14 mouse cellular contexts compared by ENCODE assay signal in genomic region chr13:10982543-10982942, GRCm38 (mm10).
"Had no signal": no experiment of that assay in that cellular context is flagged by ENCODE, and none has a peak within 500 bp of the region (broad histone marks: within the 10 kb centered on the region; RNA-seq: fewer than 3 reads in every experiment).

No protein-coding gene starts in this region.

- DNase-seq: lung, adult 18-20 months; lung, embryonic 14.5 days; lung, postnatal 10 days; lung, postnatal 4 days; right cerebral cortex, postnatal 14 days; thymus, adult 2 months; thymus, postnatal 25 days; thymus, postnatal 4 days had no signal

- H3K27me3 ChIP-seq: liver, embryonic 12.5 days; midbrain, embryonic 12.5 days; neural tube, embryonic 12.5 days; stomach, embryonic 15.5 days had no signal

- ATAC-seq: liver, embryonic 12.5 days had no signal

- H3K4me2 ChIP-seq: liver, embryonic 12.5 days; lung, embryonic 14.5 days; midbrain, embryonic 12.5 days; neural tube, embryonic 12.5 days; stomach, embryonic 15.5 days had no signal

- H3K36me3 ChIP-seq: liver, embryonic 12.5 days; midbrain, embryonic 12.5 days; neural tube, embryonic 12.5 days; stomach, embryonic 15.5 days had no signal

- H3K9ac ChIP-seq: liver, embryonic 12.5 days; liver, embryonic 14.5 days; lung, embryonic 14.5 days; midbrain, embryonic 12.5 days; neural tube, embryonic 12.5 days; stomach, embryonic 15.5 days had no signal

- H3K4me3 ChIP-seq: liver, embryonic 12.5 days; midbrain, embryonic 12.5 days; neural tube, embryonic 12.5 days; stomach, embryonic 15.5 days had no signal

- H3K4me1 ChIP-seq: liver, embryonic 12.5 days; midbrain, embryonic 12.5 days; neural tube, embryonic 12.5 days; stomach, embryonic 15.5 days had no signal

- H3K27ac ChIP-seq: liver, embryonic 12.5 days; liver, embryonic 14.5 days; midbrain, embryonic 12.5 days; neural tube, embryonic 12.5 days; stomach, embryonic 15.5 days; stomach, postnatal 0 days had no signal

- H3K9me3 ChIP-seq: liver, embryonic 12.5 days; midbrain, embryonic 12.5 days; neural tube, embryonic 12.5 days; stomach, embryonic 15.5 days had no signal
